ENCODE assay signal across 10 mouse cellular contexts in the genomic region with DNA sequence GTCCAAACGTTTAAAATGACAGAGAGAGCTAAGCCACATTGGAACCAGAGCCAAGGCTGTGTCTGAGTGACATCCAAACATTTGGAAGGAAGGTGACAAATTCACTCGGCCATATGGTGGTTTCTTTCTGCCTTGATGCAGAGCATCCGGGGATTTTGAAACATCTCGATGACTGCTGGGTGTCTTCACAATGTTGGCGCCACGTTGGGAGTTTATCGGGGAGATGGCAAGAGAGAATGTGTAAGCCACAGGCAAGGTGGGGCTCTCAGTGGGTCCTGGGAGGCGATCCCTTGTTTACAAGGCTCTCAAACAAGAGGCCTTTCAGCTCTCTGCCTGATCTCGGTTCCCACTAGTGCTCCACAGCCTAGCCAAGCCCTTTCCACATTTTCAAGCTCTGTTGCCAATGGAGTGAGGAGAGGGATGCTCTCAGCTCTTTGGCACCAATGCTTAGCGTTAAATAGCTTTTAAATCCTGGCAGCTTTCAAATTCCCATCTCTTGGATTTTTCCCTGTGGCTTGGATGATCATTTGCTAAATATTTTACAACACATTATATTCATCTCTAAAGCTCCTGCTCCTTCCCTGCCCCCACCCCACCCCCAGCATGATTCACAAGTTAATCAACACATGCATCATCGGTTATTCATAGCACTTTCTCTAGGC. TPM values are rescaled to one million over a fixed set of nuclear protein-coding genes. Genes with fewer than 3 reads are reported as not detected.
DNase-seq lines count a peak whose midpoint lies in the region; ATAC-seq and TF ChIP-seq lines count a peak whose summit lies in the region.
"Had no signal": no experiment of that assay in that cellular context is flagged by ENCODE, and none has a peak within 500 bp of the region (broad histone marks: within the 10 kb centered on the region; RNA-seq: fewer than 3 reads in every experiment).

No protein-coding gene starts in this region.

- no peak for ATAC-seq in hindbrain, postnatal 0 days
- no peak for ATAC-seq in hindbrain, embryonic 12.5 days (ENCODE audit: low FRiP score)

- no peak overlapping the region for H3K27ac ChIP-seq in hindbrain, postnatal 0 days
- H3K27ac ChIP-seq in hindbrain, embryonic 12.5 days: no peak overlapping the region
- H3K27ac ChIP-seq: liver, embryonic 13.5 days had no signal

- no peaks in the 10 kb centered on the region for H3K4me1 ChIP-seq in hindbrain, postnatal 0 days (ENCODE audit: insufficient read depth, low read length)
- H3K4me1 ChIP-seq in hindbrain, embryonic 12.5 days: no peaks in the 10 kb centered on the region
- H3K4me1 ChIP-seq: liver, embryonic 13.5 days had no signal

- no peak overlapping the region for H3K9ac ChIP-seq in hindbrain, postnatal 0 days (replicated peaks; ENCODE audit: low read length)
- H3K9ac ChIP-seq in hindbrain, embryonic 12.5 days: no peak overlapping the region
- H3K9ac ChIP-seq: liver, embryonic 13.5 days had no signal

- DNase-seq in hindbrain, postnatal 0 days (ENCODE audit: low spot score): peak; percentile 39
- peak; percentile 59 for DNase-seq in cerebellum, adult 11 months
- peak; percentile 61 to 63 for DNase-seq in layer of hippocampus, adult 8-10 months (ENCODE audit: low spot score in 2 of 2)
- peak; percentile 35 for DNase-seq in right cerebral cortex, postnatal 4 days
- no peak for DNase-seq in adrenal gland, adult 18-20 months (ENCODE audit: low spot score in 2 of 2)
- DNase-seq in testis, postnatal 14 days (ENCODE audit: low spot score): no peak
- no peak for DNase-seq in thymus, postnatal 10 days (ENCODE audit: low spot score in 2 of 2)
- DNase-seq: liver, embryonic 13.5 days had no signal

- H3K4me3 ChIP-seq in hindbrain, postnatal 0 days (ENCODE audit: low read length): no peak overlapping the region
- H3K4me3 ChIP-seq in hindbrain, embryonic 12.5 days: no peak overlapping the region
- H3K4me3 ChIP-seq: liver, embryonic 13.5 days had no signal

- 51% methylated on average over 11 of the region's 11 CpGs for WGBS in hindbrain, postnatal 0 days
- WGBS in hindbrain, embryonic 12.5 days: 71% methylated on average over 11 of the region's 11 CpGs

- no peaks in the 10 kb centered on the region for H3K27me3 ChIP-seq in hindbrain, postnatal 0 days (ENCODE audit: insufficient read depth, low read length)
- H3K27me3 ChIP-seq in hindbrain, embryonic 12.5 days: no peaks in the 10 kb centered on the region
- H3K27me3 ChIP-seq: liver, embryonic 13.5 days had no signal

- TF ChIP-seq CTCF in hindbrain, postnatal 0 days (IDR thresholded peaks at IDR 0.05; ENCODE audit: low read depth): no peak

- H3K9me3 ChIP-seq in hindbrain, postnatal 0 days (ENCODE audit: low read length): no peaks in the 10 kb centered on the region
- H3K9me3 ChIP-seq in hindbrain, embryonic 12.5 days (replicated peaks): no peaks in the 10 kb centered on the region
- H3K9me3 ChIP-seq: G1E; liver, embryonic 13.5 days had no signal

- no peak overlapping the region for H3K4me2 ChIP-seq in hindbrain, postnatal 0 days (ENCODE audit: low read depth, low read length)
- H3K4me2 ChIP-seq in hindbrain, embryonic 12.5 days (replicated peaks): no peak overlapping the region
- H3K4me2 ChIP-seq: liver, embryonic 13.5 days had no signal

- no peaks in the 10 kb centered on the region for H3K36me3 ChIP-seq in hindbrain, postnatal 0 days (ENCODE audit: insufficient read depth, low read length)
- H3K36me3 ChIP-seq in hindbrain, embryonic 12.5 days: no peaks in the 10 kb centered on the region
- H3K36me3 ChIP-seq: G1E; liver, embryonic 13.5 days had no signal

RNA-seq across cellular contexts. Expression of a gene that starts 51.4 kb away (rescaled TPM):
- 18.3 and 19.2 TPM in 2 replicates for total RNA-seq in hindbrain, postnatal 0 days (2014; rRNA removed)
- polyA plus RNA-seq in hindbrain, postnatal 0 days (2015; fragmentation: Nextera tagmentation; extraction: Ambion mirVana): 22.7 and 25.9 TPM in 2 replicates
- polyA plus RNA-seq in hindbrain, embryonic 12.5 days (2016; fragmentation: Nextera tagmentation; extraction: Ambion mirVana): 28.4 and 30.4 TPM in 2 replicates
- 10 to 100 TPM; 26.6 to 37.1 (median 27.1) TPM for total RNA-seq in layer of hippocampus, adult 8-10 months (2022)
- 1 to 10 TPM; 6.8 to 8.7 TPM for total RNA-seq in adrenal gland, adult 18-20 months (2021)

Comparison
In these comparisons a context has a peak if more than half of its experiments do, and no peak if none do; other contexts are left out.
1. DNase-seq: peak in hindbrain, postnatal 0 days (single experiment), cerebellum, adult 11 months (single experiment), layer of hippocampus, adult 8-10 months (2 of 2) and right cerebral cortex, postnatal 4 days (single experiment); none in adrenal gland, adult 18-20 months (0 of 2), testis, postnatal 14 days (single experiment) and thymus, postnatal 10 days (0 of 2).